8 mouse cellular contexts compared by ENCODE assay signal in genomic region chr14:75787794-75788175, GRCm38 (mm10). TPM values are rescaled to one million over a fixed set of nuclear protein-coding genes. Genes with fewer than 3 reads are reported as not detected.
DNase-seq lines count a peak whose midpoint lies in the region; ATAC-seq and TF ChIP-seq lines count a peak whose summit lies in the region.

No protein-coding gene starts in this region.

- no peak overlapping the region for H3K9ac ChIP-seq in embryonic facial prominence, embryonic 13.5 days

- TF ChIP-seq POLR2A in lung, adult 2 months (IDR thresholded peaks at IDR 0.05; ENCODE audit: borderline replicate concordance, extremely low read depth, low read depth, low read length), result no peak

- H3K36me3 ChIP-seq in embryonic facial prominence, embryonic 13.5 days, result no peaks in the 10 kb centered on the region

- ATAC-seq in embryonic facial prominence, embryonic 13.5 days (ENCODE audit: insufficient number of reproducible peaks, insufficient read depth, low FRiP score, low TSS enrichment, low read depth), result no peak

- 25% methylated on average over 7 of the region's 7 CpGs for WGBS in lung, adult 2 months
- WGBS in embryonic facial prominence, embryonic 13.5 days, result 28% methylated on average over 7 of the region's 7 CpGs

- no peak for TF ChIP-seq CTCF in lung, adult 2 months (IDR thresholded peaks at IDR 0.05; ENCODE audit: insufficient read depth, low read length)

- H3K4me3 ChIP-seq in lung, adult 2 months (replicated peaks; ENCODE audit: extremely low read depth, low read depth, low read length), result peak overlapping the region; percentile 54
- H3K4me3 ChIP-seq in embryonic facial prominence, embryonic 13.5 days, result no peak overlapping the region

- no peak for DNase-seq in lung, adult 2 months
- no peak for DNase-seq in lung, postnatal 25 days (ENCODE audit: low spot score)
- DNase-seq in induced T-regulatory cell, adult 2 months (ENCODE audit: low read depth), result peak; percentile 54
- peak; percentile 49 for DNase-seq in naive thymus-derived CD4-positive, alpha-beta T cell, adult 2 months (ENCODE audit: low read depth)
- no peak for DNase-seq in left cerebral cortex, adult 11 months (ENCODE audit: low spot score)
- no peak for DNase-seq in thymus, postnatal 4 days
- no peak for DNase-seq in adrenal gland, postnatal 10 days

- no peaks in the 10 kb centered on the region for H3K9me3 ChIP-seq in embryonic facial prominence, embryonic 13.5 days

- H3K4me1 ChIP-seq in lung, adult 2 months (ENCODE audit: control insufficient read depth, insufficient read depth, low read length), result 0 out of 2 replicates have a peak, but pooled peaks cover 3% of the 10 kb centered on the region
- peaks cover 9% of the 10 kb centered on the region for H3K4me1 ChIP-seq in embryonic facial prominence, embryonic 13.5 days

- H3K27ac ChIP-seq in embryonic facial prominence, embryonic 13.5 days, result no peak overlapping the region

- H3K27me3 ChIP-seq in embryonic facial prominence, embryonic 13.5 days, result peaks cover 27% of the 10 kb centered on the region

- H3K4me2 ChIP-seq in embryonic facial prominence, embryonic 13.5 days, result peak overlapping the region; percentile 80

RNA-seq across cellular contexts. Expression of gene Slc25a30, which starts 0.9 kb away (rescaled TPM):
- polyA plus RNA-seq in lung, adult 2 months (2012; rRNA removed), result 5.0 and 7.7 TPM in 2 replicates
- 4.8 and 5.8 TPM in 2 replicates for polyA plus RNA-seq in embryonic facial prominence, embryonic 13.5 days (2015; fragmentation: Nextera tagmentation; extraction: Ambion mirVana)
- total RNA-seq in adrenal gland, postnatal 10 days (2021), result 10 to 100 TPM; 35.2 to 50.6 TPM

RNA-seq across cellular contexts. Expression of gene Cog3, which starts 33.5 kb away (rescaled TPM):
- polyA plus RNA-seq in lung, adult 2 months (2012; rRNA removed), result 8.5 and 11.0 TPM in 2 replicates
- 20.2 and 23.1 TPM in 2 replicates for polyA plus RNA-seq in embryonic facial prominence, embryonic 13.5 days (2015; fragmentation: Nextera tagmentation; extraction: Ambion mirVana)
- total RNA-seq in adrenal gland, postnatal 10 days (2021), result 10 to 100 TPM; 21.5 to 23.2 TPM

RNA-seq across cellular contexts. Expression of gene Tpt1, which starts 57.1 kb away (rescaled TPM):
- 1,159 and 1,652 TPM in 2 replicates for polyA plus RNA-seq in lung, adult 2 months (2012; rRNA removed)
- polyA plus RNA-seq in embryonic facial prominence, embryonic 13.5 days (2015; fragmentation: Nextera tagmentation; extraction: Ambion mirVana), result 1,146 and 1,171 TPM in 2 replicates
- 1,000 to 10,000 TPM; 3,217 to 3,266 TPM for total RNA-seq in adrenal gland, postnatal 10 days (2021)

Comparison
In these comparisons a context has a peak if more than half of its experiments do, and no peak if none do; other contexts are left out.
1. DNase-seq: peak in induced T-regulatory cell, adult 2 months (single experiment) and naive thymus-derived CD4-positive, alpha-beta T cell, adult 2 months (single experiment); none in lung, adult 2 months (single experiment), lung, postnatal 25 days (single experiment), left cerebral cortex, adult 11 months (single experiment), thymus, postnatal 4 days (single experiment) and adrenal gland, postnatal 10 days (single experiment).